Mouse (Mus musculus): ENCODE data around the gene Scgb1b24. TPM values are rescaled to one million over a fixed set of nuclear protein-coding genes. Genes with fewer than 3 reads are reported as not detected.

The Scgb1b24 gene
- polyA plus RNA-seq (2015; fragmentation: Nextera tagmentation; extraction: Ambion mirVana) = not detected in 2 replicates

- ATAC-seq = no peak
- H3K4me2 ChIP-seq (replicated peaks) = no peak within 1 kb of the TSS
Measured at GRCm38 (mm10) chr7:33743499-33743898, at the start of gene Scgb1b24. Scgb1b24 (plus strand) TSS chr7:33743799.

GRCm38 (mm10) chr7:33739212-33739611, 4.4 kb upstream of the Scgb1b24 start, which contains the start of gene Scgb2b24:
Scgb2b24 (minus strand) TSS chr7:33739312.
- no peaks in the 10 kb centered on the region for H3K27me3 ChIP-seq (replicated peaks)
- no peak within 1 kb of the TSS for H3K9ac ChIP-seq
- no peak within 1 kb of the TSS for H3K27ac ChIP-seq
- H3K4me3 ChIP-seq (replicated peaks) = no peak within 1 kb of the TSS
- H3K4me1 ChIP-seq (replicated peaks) = no peaks in the 10 kb centered on the region
- no peaks in the 10 kb centered on the region for H3K9me3 ChIP-seq
- no peak within 1 kb of the TSS for H3K4me2 ChIP-seq (replicated peaks)
- ATAC-seq = no peak
- no peaks in the 10 kb centered on the region for H3K36me3 ChIP-seq
- 72% methylated on average over 2 of the region's 2 CpGs for WGBS

More at GRCm38 (mm10) chr7:33743499-33743898, at the start of gene Scgb1b24:
- Histone ChIP-seq H3K4me1 (replicated peaks) (no peaks in the 10 kb centered on the region), H3K27ac (no peak within 1 kb of the TSS), H3K27me3 (replicated peaks) (no peaks in the 10 kb centered on the region), H3K9me3 (no peaks in the 10 kb centered on the region), H3K4me3 (replicated peaks) (no peak within 1 kb of the TSS), H3K9ac (no peak within 1 kb of the TSS), H3K36me3 (no peaks in the 10 kb centered on the region)
- WGBS = 83% methylated on average over 3 of the region's 3 CpGs

Other genes with a start within 250 kb of the Scgb1b24 start
- not detected in 2 replicates for gene Scgb2b21, start 223.3 kb upstream of the Scgb1b24 start, polyA plus RNA-seq (2015; fragmentation: Nextera tagmentation; extraction: Ambion mirVana)
- gene Scgb2b24, start 4.5 kb upstream of the Scgb1b24 start, polyA plus RNA-seq (2015; fragmentation: Nextera tagmentation; extraction: Ambion mirVana) = not detected in 2 replicates
- not detected in 2 replicates for gene Scgb2b26, start 201.2 kb downstream of the Scgb1b24 start, polyA plus RNA-seq (2015; fragmentation: Nextera tagmentation; extraction: Ambion mirVana)

Data from intestine, embryonic 15.5 days (tissue).